ENCODE assay signal across 19 mouse cellular contexts in genomic region chr12:93462106-93462505, GRCm38 (mm10).
DNase-seq lines count a peak whose midpoint lies in the region; ATAC-seq lines count a peak whose summit lies in the region.
"Had no signal": no experiment of that assay in that cellular context is flagged by ENCODE, and none has a peak within 500 bp of the region (broad histone marks: within the 10 kb centered on the region; RNA-seq: fewer than 3 reads in every experiment).

No protein-coding gene starts in this region.

- ATAC-seq in megakaryocyte progenitor cell, adult 5-6 weeks (replicated peaks; ENCODE audit: poor library complexity): no peak
- ATAC-seq: activated CD4-positive, CD25-positive, alpha-beta regulatory T cell, adult 4 months; forebrain, embryonic 14.5 days; forebrain, embryonic 16.5 days; Patski had no signal

- peak; percentile 9 for DNase-seq in adrenal gland, adult 2 months
- no peak for DNase-seq in adrenal gland, postnatal 36 days
- DNase-seq in right cerebral cortex, adult 18-20 months: peak; percentile 14
- DNase-seq in right cerebral cortex, adult 2 months (ENCODE audit: low spot score in 2 of 2): no peak
- peak; percentile 72 for DNase-seq in brain, adult 2 months (ENCODE audit: low read depth, low spot score)
- DNase-seq: adrenal gland, postnatal 10 days; adrenal gland, postnatal 25 days; cerebellum, adult 11 months; cerebellum, adult 18-20 months; cerebellum, adult 8-10 months; cerebellum, adult 9-11 months; cerebellum, postnatal 14 days; cerebellum, postnatal 36 days; embryo, embryonic 11 days had no signal

Comparison
In these comparisons a context has a peak if more than half of its experiments do, and no peak if none do; other contexts are left out.
1. DNase-seq: peak in adrenal gland, adult 2 months (single experiment), right cerebral cortex, adult 18-20 months (single experiment) and brain, adult 2 months (single experiment); none in adrenal gland, postnatal 36 days (0 of 2) and right cerebral cortex, adult 2 months (0 of 2).